Mouse (Mus musculus) neural tube, embryonic 10.5 days (tissue): ENCODE data around the gene Arid1b.
A peak's percentile ranks its signal among the peaks of the same experiment; 100 is the strongest.

ENCODE experiments used
- DNase-seq: peaks from one replicate; pipeline ENCODE4 v3.0.0-alpha.2; 2017; ENCODE audit warnings: low spot score; ENCODE audit errors: extremely low spot score

The Arid1b gene

GRCm38 (mm10) chr17:5188400-5188799 is 194.3 kb downstream of the Arid1b start:
- DNase-seq: no peak

GRCm38 (mm10) chr17:5189551-5190351 is 195.6 kb downstream of the Arid1b start:
- peak; percentile 91 for DNase-seq

- DNase-seq: no peak
These were observed 196.2 kb downstream of the Arid1b start for GRCm38 (mm10) chr17:5190367-5190766.

GRCm38 (mm10) chr17:5194157-5194916 is 200.2 kb downstream of the Arid1b start:
- DNase-seq: no peak

- DNase-seq: no peak
These were observed 201.3 kb downstream of the Arid1b start for GRCm38 (mm10) chr17:5195397-5195796.

- no peak for DNase-seq
These were observed 201.9 kb downstream of the Arid1b start for GRCm38 (mm10) chr17:5196005-5196404.

- no peak for DNase-seq
These were observed 202.4 kb downstream of the Arid1b start for GRCm38 (mm10) chr17:5196508-5196907.

GRCm38 (mm10) chr17:5197083-5197482 is 203.0 kb downstream of the Arid1b start:
- DNase-seq: no peak

- no peak for DNase-seq
These were observed 203.6 kb downstream of the Arid1b start for GRCm38 (mm10) chr17:5197765-5198164.

GRCm38 (mm10) chr17:5198252-5198651 is 204.1 kb downstream of the Arid1b start:
- DNase-seq: no peak

- DNase-seq: no peak
These were observed 204.7 kb downstream of the Arid1b start for GRCm38 (mm10) chr17:5198811-5199210.

GRCm38 (mm10) chr17:5200638-5201037 is 206.5 kb downstream of the Arid1b start:
- DNase-seq: no peak

GRCm38 (mm10) chr17:5201859-5202598 is 207.9 kb downstream of the Arid1b start:
- no peak for DNase-seq

- no peak for DNase-seq
These were observed 208.6 kb downstream of the Arid1b start for GRCm38 (mm10) chr17:5202756-5203155.

GRCm38 (mm10) chr17:5203346-5204102 is 209.4 kb downstream of the Arid1b start:
- DNase-seq: no peak

GRCm38 (mm10) chr17:5204103-5204665 is 210.1 kb downstream of the Arid1b start:
- no peak for DNase-seq

- DNase-seq: no peak
These were observed 211.0 kb downstream of the Arid1b start for GRCm38 (mm10) chr17:5205163-5205581.

GRCm38 (mm10) chr17:5206731-5207130 is 212.6 kb downstream of the Arid1b start:
- no peak for DNase-seq

- DNase-seq: no peak
These were observed 213.7 kb downstream of the Arid1b start for GRCm38 (mm10) chr17:5207881-5208280.

- no peak for DNase-seq
These were observed 214.2 kb downstream of the Arid1b start for GRCm38 (mm10) chr17:5208362-5208761.

GRCm38 (mm10) chr17:5209076-5209475 is 214.9 kb downstream of the Arid1b start:
- DNase-seq: no peak
